Mouse (Mus musculus): ENCODE data around the gene Prkab2. TPM values are rescaled to one million over a fixed set of nuclear protein-coding genes. Genes with fewer than 3 reads are reported as not detected.

Gene Prkab2
- total and polyA plus RNA-seq, 3 experiments, result 0.68 to 1.5 (median 1.4) TPM

GRCm38 (mm10) chr3:97620657-97621056 lies 37.3 kb upstream of the Prkab2 start:
- Histone ChIP-seq H3K9me3 (replicated peaks; ENCODE audit: low read length) (no peaks in the 10 kb centered on the region), H3K4me3 (replicated peaks in 1 of 3; ENCODE audit: low read depth in 2 of 3, low read length in 2 of 3, poor library complexity in 1 of 3) (no peak overlapping the region), H3K9ac (ENCODE audit: insufficient read depth, low read depth) (no peak overlapping the region), H3K27ac (ENCODE audit: insufficient read depth, low read depth) (no peak overlapping the region), H3K79me2 (replicated peaks; ENCODE audit: control insufficient read depth, extremely low read depth, insufficient read depth, poor library complexity, severe bottlenecking) (no peaks in the 10 kb centered on the region), H3K36me3 (replicated peaks in 1 of 2; ENCODE audit: control insufficient read depth in 1 of 2, insufficient read depth in 1 of 2, low read length in 1 of 2) (no peaks in the 10 kb centered on the region), H3K4me1 (ENCODE audit: control insufficient read depth in 1 of 2, insufficient read depth in 2 of 2) (peaks cover 0 to 2% of the 10 kb centered on the region in 2 experiments; a peak in 1 of 4 replicates), H3K27me3 (replicated peaks) (no peaks in the 10 kb centered on the region), H3K4me2 (ENCODE audit: insufficient read depth, low read depth, poor library complexity, severe bottlenecking) (no peak overlapping the region)
- TF ChIP-seq TCF12 (IDR thresholded peaks at IDR 0.05; ENCODE audit: low read depth, low read length), result no peak
- TF ChIP-seq NRF1 (IDR thresholded peaks at IDR 0.05; ENCODE audit: low read depth, low read length), result no peak
- TF ChIP-seq CHD2 (IDR thresholded peaks at IDR 0.05; ENCODE audit: low read length), result no peak
- no peak for TF ChIP-seq JUND (conservative IDR thresholded peaks at IDR 0.05; ENCODE audit: low read depth, low read length)
- dilution Hi-C loops (cut with MboI; ENCODE audit: extremely low pct_ligation_motif_present, extremely low pct_unique_long_range_greater_than_20kb, low sequenced_read_pairs), result no loop called here
- in situ Hi-C loops (cut with MboI; ENCODE audit: low pct_ligation_motif_present, low pct_unique_long_range_greater_than_20kb, low sequenced_read_pairs), result no loop called here
- no peak for DNase-seq (ENCODE audit: extremely low read depth)

GRCm38 (mm10) chr3:97624611-97625010 lies 33.4 kb upstream of the Prkab2 start:
- Histone ChIP-seq H3K4me2 (ENCODE audit: insufficient read depth, low read depth, poor library complexity, severe bottlenecking) (no peak overlapping the region), H3K9me3 (replicated peaks; ENCODE audit: low read length) (no peaks in the 10 kb centered on the region), H3K27me3 (replicated peaks) (no peaks in the 10 kb centered on the region), H3K79me2 (replicated peaks; ENCODE audit: control insufficient read depth, extremely low read depth, insufficient read depth, poor library complexity, severe bottlenecking) (no peaks in the 10 kb centered on the region), H3K9ac (ENCODE audit: insufficient read depth, low read depth) (no peak overlapping the region), H3K4me1 (ENCODE audit: control insufficient read depth in 1 of 2, insufficient read depth in 2 of 2) (peaks cover 4 to 13% of the 10 kb centered on the region in 2 experiments; a peak in 2 of 4 replicates), H3K4me3 (replicated peaks in 1 of 3; ENCODE audit: low read depth in 2 of 3, low read length in 2 of 3, poor library complexity in 1 of 3) (no peak overlapping the region), H3K27ac (ENCODE audit: insufficient read depth, low read depth) (no peak overlapping the region), H3K36me3 (replicated peaks in 1 of 2; ENCODE audit: control insufficient read depth in 1 of 2, insufficient read depth in 1 of 2, low read length in 1 of 2) (no peaks in the 10 kb centered on the region)
- DNase-seq (ENCODE audit: extremely low read depth), result no peak
- TF ChIP-seq PAX5 (IDR thresholded peaks at IDR 0.05; ENCODE audit: low read length) (no peak), NRF1 (IDR thresholded peaks at IDR 0.05; ENCODE audit: low read depth, low read length) (no peak), ZKSCAN1 (IDR thresholded peaks at IDR 0.05; ENCODE audit: borderline replicate concordance, low read depth, low read length) (no peak), MEF2A (IDR thresholded peaks at IDR 0.05; ENCODE audit: borderline replicate concordance, low read depth, low read length) (no peak), TBP (conservative IDR thresholded peaks at IDR 0.05; ENCODE audit: low read depth, low read length) (no peak), JUN (IDR thresholded peaks at IDR 0.05; ENCODE audit: insufficient read depth, low read depth, low read length) (no peak), KAT2A (IDR thresholded peaks at IDR 0.05; ENCODE audit: insufficient replicate concordance, low read length) (no peak), CTCF (conservative IDR thresholded peaks at IDR 0.05 in 1 of 2, IDR thresholded peaks at IDR 0.05 in 1 of 2; ENCODE audit: low read depth in 2 of 2, low read length in 2 of 2) (no peak), ETS1 (conservative IDR thresholded peaks at IDR 0.05; ENCODE audit: low read depth, low read length) (no peak), TCF12 (IDR thresholded peaks at IDR 0.05; ENCODE audit: low read depth, low read length) (no peak), SIN3A (IDR thresholded peaks at IDR 0.05; ENCODE audit: low read length) (no peak), CHD2 (IDR thresholded peaks at IDR 0.05; ENCODE audit: low read length) (no peak), ELF1 (IDR thresholded peaks at IDR 0.05; ENCODE audit: low read depth, low read length) (no peak), USF2 (conservative IDR thresholded peaks at IDR 0.05; ENCODE audit: low read depth, low read length) (no peak)
- dilution Hi-C loops (cut with MboI; ENCODE audit: extremely low pct_ligation_motif_present, extremely low pct_unique_long_range_greater_than_20kb, low sequenced_read_pairs), result no loop called here
- in situ Hi-C loops (cut with MboI; ENCODE audit: low pct_ligation_motif_present, low pct_unique_long_range_greater_than_20kb, low sequenced_read_pairs), result no loop called here
